In the genomic region with DNA sequence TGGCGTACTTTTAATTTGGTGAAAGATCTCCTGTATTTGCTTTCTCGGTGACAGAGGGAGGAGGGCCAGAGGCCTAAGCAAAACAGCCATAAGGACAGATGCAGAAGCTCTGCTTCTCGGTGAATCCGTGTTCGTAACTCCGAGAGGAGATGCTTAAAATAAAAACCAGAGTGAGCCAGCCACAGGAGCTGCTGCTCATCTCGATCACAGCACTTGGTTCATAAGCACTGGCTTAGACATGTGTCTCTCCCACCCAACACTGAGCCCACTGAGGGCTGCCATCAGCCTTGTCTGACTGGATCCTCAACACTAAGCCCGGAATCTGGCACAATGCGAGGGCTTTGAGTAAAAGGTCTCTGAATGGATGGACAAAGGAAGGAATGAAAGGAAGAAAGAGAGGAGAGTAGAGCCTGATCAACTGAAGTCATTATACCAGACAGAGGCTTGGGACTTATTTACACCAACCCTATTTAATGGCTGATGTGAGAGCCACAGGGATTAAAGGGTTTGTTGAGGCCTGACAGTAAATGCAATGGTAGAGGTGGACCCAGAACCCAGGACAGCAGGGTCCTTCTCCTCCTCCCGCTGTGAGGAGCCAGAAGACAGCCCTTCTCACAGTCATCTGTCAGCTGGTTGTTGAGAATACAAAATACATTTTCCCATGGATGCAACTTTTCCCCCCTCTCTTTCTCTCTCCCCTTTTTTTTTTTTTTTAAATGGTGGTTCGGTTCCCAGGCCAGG, we compare ENCODE assay signal across 13 mouse cellular contexts.
DNase-seq lines count a peak whose midpoint lies in the region; ATAC-seq lines count a peak whose summit lies in the region.
"Had no signal": no experiment of that assay in that cellular context is flagged by ENCODE, and none has a peak within 500 bp of the region (broad histone marks: within the 10 kb centered on the region; RNA-seq: fewer than 3 reads in every experiment).

No protein-coding gene starts in this region.

- DNase-seq in hindbrain, embryonic 11.5 days (ENCODE audit: low spot score): peak; percentile 7
- peak; percentile 39 to 48 for DNase-seq in right cerebral cortex, adult 2 months (ENCODE audit: low spot score in 2 of 2)
- DNase-seq in right cerebral cortex, postnatal 4 days: no peak
- peak; percentile 30 for DNase-seq in limb, embryonic 10.5 days (ENCODE audit: low spot score)
- DNase-seq in cerebellum, adult 18-20 months: no peak
- DNase-seq in gastrocnemius, adult 18-20 months (ENCODE audit: low spot score): no peak
- DNase-seq in urinary bladder, postnatal 25 days (ENCODE audit: low spot score): no peak
- DNase-seq: B cell, adult 2 months; heart, postnatal 10 days; lung, adult 18-20 months had no signal

- no peak overlapping the region for H3K4me2 ChIP-seq in hindbrain, embryonic 11.5 days (replicated peaks; ENCODE audit: low read depth, low read length)
- H3K4me2 ChIP-seq in hindbrain, embryonic 16.5 days (ENCODE audit: low read length): no peak overlapping the region

- H3K27ac ChIP-seq in hindbrain, embryonic 11.5 days (ENCODE audit: low read depth, low read length): peak overlapping the region; percentile 42; the same call in 1 of the 2 replicates
- H3K27ac ChIP-seq in hindbrain, embryonic 16.5 days (ENCODE audit: low read depth, low read length): no peak overlapping the region
- peak overlapping the region; percentile 87 for H3K27ac ChIP-seq in limb, embryonic 10.5 days

- no peaks in the 10 kb centered on the region for H3K9me3 ChIP-seq in hindbrain, embryonic 11.5 days (ENCODE audit: control insufficient read depth, low read length)
- no peaks in the 10 kb centered on the region for H3K9me3 ChIP-seq in hindbrain, embryonic 16.5 days (ENCODE audit: control insufficient read depth, low read length)
- H3K9me3 ChIP-seq in limb, embryonic 10.5 days (replicated peaks): no peaks in the 10 kb centered on the region

- H3K9ac ChIP-seq in hindbrain, embryonic 11.5 days (ENCODE audit: low read depth, low read length): 0 out of 2 replicates have a peak overlapping the region, but pooled peaks have one; percentile 15
- H3K9ac ChIP-seq in hindbrain, embryonic 16.5 days (ENCODE audit: low read depth, low read length): no peak overlapping the region

- H3K4me3 ChIP-seq in hindbrain, embryonic 11.5 days (ENCODE audit: low read depth, low read length): no peak overlapping the region
- no peak overlapping the region for H3K4me3 ChIP-seq in hindbrain, embryonic 16.5 days (ENCODE audit: low read length)
- no peak overlapping the region for H3K4me3 ChIP-seq in limb, embryonic 10.5 days
- H3K4me3 ChIP-seq: erythroblast, embryonic 14.5 days had no signal

- H3K36me3 ChIP-seq in hindbrain, embryonic 11.5 days (ENCODE audit: control insufficient read depth, insufficient read depth, low read length): no peaks in the 10 kb centered on the region
- H3K36me3 ChIP-seq in hindbrain, embryonic 16.5 days (ENCODE audit: control insufficient read depth, insufficient read depth, low read length): no peaks in the 10 kb centered on the region
- H3K36me3 ChIP-seq in limb, embryonic 10.5 days: no peaks in the 10 kb centered on the region

- WGBS in hindbrain, embryonic 11.5 days: 42% methylated on average over 11 of the region's 11 CpGs
- 45% methylated on average over 11 of the region's 11 CpGs for WGBS in hindbrain, embryonic 16.5 days
- WGBS in limb, embryonic 10.5 days: 64% methylated on average over 11 of the region's 11 CpGs

- no peaks in the 10 kb centered on the region for H3K27me3 ChIP-seq in hindbrain, embryonic 11.5 days (ENCODE audit: control insufficient read depth, insufficient read depth, low read length)
- H3K27me3 ChIP-seq in hindbrain, embryonic 16.5 days (replicated peaks; ENCODE audit: control insufficient read depth, insufficient read depth, low read length): no peaks in the 10 kb centered on the region
- no peaks in the 10 kb centered on the region for H3K27me3 ChIP-seq in limb, embryonic 10.5 days (ENCODE audit: low read depth, poor library complexity, severe bottlenecking)

- ATAC-seq in hindbrain, embryonic 11.5 days (ENCODE audit: low FRiP score): peak; percentile 48
- no peak for ATAC-seq in hindbrain, embryonic 16.5 days
- ATAC-seq: Patski had no signal

- peaks cover 3% of the 10 kb centered on the region; the same call in 1 of the 2 replicates for H3K4me1 ChIP-seq in hindbrain, embryonic 11.5 days (replicated peaks; ENCODE audit: control insufficient read depth, insufficient read depth, low read length)
- H3K4me1 ChIP-seq in hindbrain, embryonic 16.5 days (ENCODE audit: control insufficient read depth, insufficient read depth, low read depth, low read length): no peaks in the 10 kb centered on the region
- H3K4me1 ChIP-seq in limb, embryonic 10.5 days: peaks cover 38% of the 10 kb centered on the region

Comparison
In these comparisons a context has a peak if more than half of its experiments do, and no peak if none do; other contexts are left out.
1. DNase-seq: peak in hindbrain, embryonic 11.5 days (single experiment), right cerebral cortex, adult 2 months (2 of 2) and limb, embryonic 10.5 days (single experiment); none in right cerebral cortex, postnatal 4 days (single experiment), cerebellum, adult 18-20 months (0 of 2), gastrocnemius, adult 18-20 months (single experiment) and urinary bladder, postnatal 25 days (single experiment).